15 mouse cellular contexts compared by ENCODE assay signal in genomic region chr5:118143211-118144026, GRCm38 (mm10). TPM values are rescaled to one million over a fixed set of nuclear protein-coding genes. Genes with fewer than 3 reads are reported as not detected.
DNase-seq lines count a peak whose midpoint lies in the region; ATAC-seq and TF ChIP-seq lines count a peak whose summit lies in the region.
"Had no signal": no experiment of that assay in that cellular context is flagged by ENCODE, and none has a peak within 500 bp of the region (broad histone marks: within the 10 kb centered on the region; RNA-seq: fewer than 3 reads in every experiment).

No protein-coding gene starts in this region.

- peaks cover 33% of the 10 kb centered on the region for H3K36me3 ChIP-seq in lung, postnatal 0 days (ENCODE audit: insufficient read depth, low read length)
- peaks cover 7% of the 10 kb centered on the region; the same call in 1 of the 2 replicates for H3K36me3 ChIP-seq in forebrain, embryonic 16.5 days (ENCODE audit: control insufficient read depth, insufficient read depth)

- no peak for TF ChIP-seq EP300 in lung, postnatal 0 days (IDR thresholded peaks at IDR 0.05)

- peak; percentile 25 for DNase-seq in adrenal gland, postnatal 10 days
- no peak for DNase-seq in adrenal gland, adult 8-10 months
- no peak for DNase-seq in lung, postnatal 0 days (ENCODE audit: low spot score)
- DNase-seq in lung, postnatal 4 days: no peak
- peak; percentile 79 for DNase-seq in kidney, adult 11 months
- DNase-seq in skeletal muscle tissue, adult 2 months (ENCODE audit: low read depth, low spot score): peak; percentile 87
- DNase-seq in right cerebral cortex, postnatal 14 days: no peak
- DNase-seq: cerebellum, adult 18-20 months; spleen, adult 18-20 months; thymus, postnatal 14 days had no signal

- H3K4me2 ChIP-seq in lung, postnatal 0 days (replicated peaks; ENCODE audit: low read depth, low read length): no peak overlapping the region
- H3K4me2 ChIP-seq in forebrain, embryonic 16.5 days (ENCODE audit: low read length): no peak overlapping the region
- H3K4me2 ChIP-seq: limb, embryonic 12.5 days; lung, embryonic 15.5 days had no signal

- peaks cover 18% of the 10 kb centered on the region for H3K4me1 ChIP-seq in lung, postnatal 0 days (ENCODE audit: insufficient read depth, low read depth, low read length)
- H3K4me1 ChIP-seq in forebrain, embryonic 16.5 days (replicated peaks; ENCODE audit: control insufficient read depth, insufficient read depth, low read length): peaks cover 22% of the 10 kb centered on the region
- H3K4me1 ChIP-seq: limb, embryonic 12.5 days had no signal

- H3K27ac ChIP-seq in lung, postnatal 0 days (ENCODE audit: low read length): peak overlapping the region; percentile 20; the same call in 1 of the 2 replicates
- no peak overlapping the region for H3K27ac ChIP-seq in forebrain, embryonic 16.5 days (ENCODE audit: low read length)
- H3K27ac ChIP-seq: limb, embryonic 12.5 days; lung, embryonic 15.5 days had no signal

- H3K9me3 ChIP-seq in lung, postnatal 0 days (ENCODE audit: low read length): no peaks in the 10 kb centered on the region
- H3K9me3 ChIP-seq in forebrain, embryonic 16.5 days (ENCODE audit: control insufficient read depth, low read length): no peaks in the 10 kb centered on the region
- H3K9me3 ChIP-seq: limb, embryonic 12.5 days; lung, embryonic 15.5 days had no signal

- no peaks in the 10 kb centered on the region for H3K27me3 ChIP-seq in lung, postnatal 0 days (replicated peaks; ENCODE audit: insufficient read depth, low read length)
- H3K27me3 ChIP-seq in forebrain, embryonic 16.5 days (replicated peaks; ENCODE audit: control insufficient read depth, insufficient read depth, low read length): no peaks in the 10 kb centered on the region
- H3K27me3 ChIP-seq: limb, embryonic 12.5 days; lung, embryonic 15.5 days had no signal

- no peak for TF ChIP-seq CTCF in lung, postnatal 0 days (IDR thresholded peaks at IDR 0.05)

- H3K4me3 ChIP-seq in lung, postnatal 0 days (ENCODE audit: low read depth, low read length): no peak overlapping the region
- no peak overlapping the region for H3K4me3 ChIP-seq in forebrain, embryonic 16.5 days (replicated peaks; ENCODE audit: low read length)
- H3K4me3 ChIP-seq: limb, embryonic 12.5 days; lung, embryonic 15.5 days had no signal

- no peak for ATAC-seq in lung, postnatal 0 days
- no peak for ATAC-seq in forebrain, embryonic 16.5 days
- ATAC-seq: intestine, postnatal 0 days had no signal

- WGBS in lung, postnatal 0 days: 75% methylated on average over 12 of the region's 12 CpGs
- WGBS in forebrain, embryonic 16.5 days: 77% methylated on average over 12 of the region's 12 CpGs

- H3K9ac ChIP-seq in lung, postnatal 0 days (replicated peaks; ENCODE audit: low read depth): no peak overlapping the region
- no peak overlapping the region for H3K9ac ChIP-seq in forebrain, embryonic 16.5 days (replicated peaks; ENCODE audit: low read depth, low read length)
- H3K9ac ChIP-seq: limb, embryonic 12.5 days; lung, embryonic 15.5 days had no signal

RNA-seq across cellular contexts. Expression of gene Fbxw8, which starts 11.8 kb away (rescaled TPM):
- total RNA-seq in adrenal gland, postnatal 10 days (2021): 10 to 100 TPM; 51.8 to 53.4 TPM
- 10 to 100 TPM; 47.0 to 57.6 (median 51.7) TPM for total RNA-seq in adrenal gland, adult 8-10 months (2022)
- polyA plus RNA-seq in lung, postnatal 0 days (2015; fragmentation: Nextera tagmentation; extraction: Ambion mirVana): 27.9 and 31.0 TPM in 2 replicates
- polyA plus RNA-seq in forebrain, embryonic 16.5 days (2015; fragmentation: Nextera tagmentation; extraction: Ambion mirVana): 21.5 and 24.7 TPM in 2 replicates

RNA-seq across cellular contexts. Expression of gene Hrk, which starts 21.0 kb away (rescaled TPM):
- total RNA-seq in adrenal gland, postnatal 10 days (2021): under 1 TPM; 0.33 to 0.91 TPM
- total RNA-seq in adrenal gland, adult 8-10 months (2022): under 1 TPM; 0.06 to 0.09 (median 0.08) TPM
- polyA plus RNA-seq in lung, postnatal 0 days (2015; fragmentation: Nextera tagmentation; extraction: Ambion mirVana): 0.33 and 0.40 TPM in 2 replicates
- 2.3 and 3.3 TPM in 2 replicates for polyA plus RNA-seq in forebrain, embryonic 16.5 days (2015; fragmentation: Nextera tagmentation; extraction: Ambion mirVana)
- total RNA-seq: gastrocnemius, postnatal 4 days had no signal

Comparison
In these comparisons a context has a peak if more than half of its experiments do, and no peak if none do; other contexts are left out.
1. DNase-seq: peak in adrenal gland, postnatal 10 days (single experiment), kidney, adult 11 months (single experiment) and skeletal muscle tissue, adult 2 months (single experiment); none in adrenal gland, adult 8-10 months (single experiment), lung, postnatal 0 days (single experiment), lung, postnatal 4 days (0 of 2) and right cerebral cortex, postnatal 14 days (single experiment).